Mouse (Mus musculus) thymus, adult 18-20 months (tissue): ENCODE results near the gene C5ar2.
"Not testable (repeated sequence)": the region's sequence is repeated elsewhere in the genome, so short reads cannot be mapped to it uniquely, and the experiment has no call there.

Experiments used
- DNase-seq, 2 experiments: peaks; one replicate each; pipeline ENCODE4 v3.0.0; 2022; ENCODE audit warnings: mixed read lengths in 2 of 2

Gene C5ar2

GRCm38 (mm10) chr7:16244067-16244466 is at the start of gene C5ar2:
C5ar2 (minus strand) TSS chr7:16244154.
- DNase-seq = no peak

DNA sequence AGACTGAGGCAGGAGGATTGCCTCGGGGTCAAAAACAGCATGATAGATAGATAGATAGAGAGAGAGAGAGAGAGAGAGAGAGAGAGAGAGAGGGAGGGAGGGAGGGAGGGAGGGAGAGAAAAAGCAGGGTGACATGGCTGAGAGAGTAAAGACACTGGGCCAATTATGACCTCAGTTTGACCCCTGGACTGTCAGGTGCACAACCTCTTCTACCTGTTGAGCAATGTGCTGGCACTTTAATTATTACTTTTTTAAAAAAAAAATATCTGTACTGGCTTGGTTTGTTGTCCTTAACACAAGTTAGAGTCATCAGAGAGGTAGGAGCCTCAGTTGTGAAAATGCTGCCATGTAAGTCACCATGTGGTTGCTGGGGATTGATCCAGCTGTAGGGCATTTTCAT is 43.8 kb upstream of the C5ar2 start:
- no peak for DNase-seq

DNA sequence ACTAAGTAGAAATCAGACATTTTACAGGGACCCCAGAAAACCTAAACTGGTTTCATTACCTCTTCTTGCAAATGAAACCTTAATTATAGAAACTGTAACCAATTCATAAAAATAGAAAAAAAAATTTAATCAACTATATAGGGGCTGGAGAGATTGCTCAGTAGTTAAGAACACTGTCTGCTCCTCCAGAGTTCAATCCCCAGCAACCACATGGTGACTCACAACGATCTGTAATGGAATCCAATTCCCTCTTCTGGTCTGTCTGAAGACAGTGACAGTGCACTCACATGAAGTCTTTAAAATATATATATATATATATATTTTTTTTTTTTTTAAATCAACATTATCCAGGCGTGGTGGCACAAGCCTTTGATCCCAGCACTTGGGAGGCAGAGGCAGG is 43.1 kb upstream of the C5ar2 start:
- DNase-seq = no peak

- DNase-seq = peak; percentile 97 to 98
These were observed 42.3 kb upstream of the C5ar2 start, which contains the start of gene Ccdc9 for GRCm38 (mm10) chr7:16286026-16286961. Ccdc9 (minus strand) TSS chr7:16286795.

DNA sequence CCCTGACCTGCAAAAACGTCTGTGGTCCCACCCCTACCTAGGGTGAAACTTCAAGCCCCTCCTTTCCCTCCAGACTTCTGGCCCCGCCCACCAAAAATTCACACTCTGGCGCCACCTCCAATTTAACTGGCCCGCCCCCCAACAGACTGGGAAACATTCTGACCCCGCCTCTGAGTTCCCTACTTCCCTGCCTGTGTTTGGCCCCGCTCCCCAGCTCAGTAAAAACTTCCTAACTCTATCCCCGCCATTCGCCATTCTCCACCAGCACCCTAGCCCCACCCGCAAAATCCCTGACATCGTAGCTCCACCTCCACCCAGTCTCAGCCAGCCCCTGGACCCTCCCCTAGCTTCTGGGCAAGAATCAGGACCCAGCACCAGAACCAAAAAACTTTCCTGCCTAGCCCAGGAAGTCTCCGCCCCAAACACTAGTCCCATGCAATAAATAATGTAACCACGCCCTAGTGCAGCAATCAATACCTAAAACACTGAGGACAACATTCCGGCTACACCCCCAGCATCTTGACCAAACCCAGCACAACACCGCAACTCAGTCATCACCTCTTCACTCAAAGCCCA is 41.6 kb upstream of the C5ar2 start:
- peak; percentile 38 to 60 for DNase-seq

DNA sequence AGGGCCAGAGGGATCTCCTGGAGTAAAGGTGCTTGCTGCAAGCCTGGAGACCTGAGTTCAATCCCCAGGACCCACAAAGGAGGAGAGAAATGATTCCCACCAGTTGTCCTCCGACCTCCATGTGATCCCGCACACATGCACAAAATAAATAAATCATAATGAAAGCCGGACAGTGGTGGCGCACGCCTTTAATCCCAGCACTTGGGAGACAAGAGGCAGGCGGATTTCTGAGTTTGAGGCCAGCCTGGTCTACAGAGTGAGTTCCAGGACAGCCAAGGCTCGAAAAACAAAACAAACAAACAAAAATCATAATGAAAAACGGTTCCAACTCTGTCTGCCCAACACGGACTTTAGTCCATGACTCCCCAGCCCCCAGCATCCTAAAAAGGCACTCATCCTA is 41.0 kb upstream of the C5ar2 start:
- DNase-seq = no peak

- no peak for DNase-seq
These were observed 40.0 kb upstream of the C5ar2 start for GRCm38 (mm10) chr7:16284001-16284400.

GRCm38 (mm10) chr7:16282334-16282733 is 38.4 kb upstream of the C5ar2 start:
- DNase-seq = no peak

- no peak for DNase-seq
These were observed 36.8 kb upstream of the C5ar2 start for GRCm38 (mm10) chr7:16280721-16281120.

DNA sequence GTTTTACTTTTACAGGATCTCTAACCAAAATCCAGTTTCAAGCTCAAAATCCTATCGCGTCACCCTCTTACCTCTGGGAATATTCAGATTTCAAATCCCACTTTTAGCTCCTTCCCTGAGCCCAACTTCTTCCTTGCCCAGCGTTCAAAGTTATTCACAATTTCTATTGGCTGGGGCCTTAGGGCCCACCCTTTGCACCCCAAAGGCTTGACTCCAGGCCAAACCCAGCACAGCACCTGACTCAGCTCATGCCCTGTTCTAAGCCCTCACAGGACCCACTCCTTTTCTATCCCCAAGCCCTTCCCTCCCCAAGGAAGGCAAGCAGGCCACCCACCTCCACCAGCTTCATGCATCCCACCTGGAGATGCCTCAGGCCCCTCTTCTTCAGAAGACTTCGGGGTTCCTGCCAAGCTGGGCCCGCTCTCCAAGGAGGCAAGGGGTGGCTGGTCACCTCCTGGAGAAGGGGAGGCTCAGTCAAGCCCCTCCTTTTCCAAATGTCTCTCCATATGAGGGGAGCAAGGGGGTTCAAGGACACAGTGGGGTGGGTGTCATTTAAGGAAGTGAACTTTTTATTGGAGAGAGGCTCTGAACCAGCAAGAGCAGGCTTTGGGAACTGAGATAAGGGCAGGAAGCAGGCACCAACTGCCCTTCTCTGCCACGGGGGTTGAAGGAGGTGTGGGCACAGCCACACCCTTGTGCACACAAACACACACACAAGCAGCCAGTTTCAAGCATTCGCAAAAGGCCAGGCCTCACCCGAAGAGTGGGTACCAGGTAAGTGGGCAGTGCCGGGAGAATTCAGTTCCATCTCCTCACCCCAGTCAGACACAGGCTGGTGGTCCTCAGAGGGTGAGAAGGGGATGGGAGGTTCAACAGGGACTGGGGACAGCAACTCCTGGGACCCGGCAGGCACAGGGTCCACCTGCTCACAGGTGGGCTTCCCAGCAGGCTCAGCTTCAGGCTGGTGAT is 31.3 kb upstream of the C5ar2 start:
- DNase-seq = no peak

GRCm38 (mm10) chr7:16273766-16274140 is 29.8 kb upstream of the C5ar2 start:
- DNase-seq = peak; percentile 74 to 81

DNA sequence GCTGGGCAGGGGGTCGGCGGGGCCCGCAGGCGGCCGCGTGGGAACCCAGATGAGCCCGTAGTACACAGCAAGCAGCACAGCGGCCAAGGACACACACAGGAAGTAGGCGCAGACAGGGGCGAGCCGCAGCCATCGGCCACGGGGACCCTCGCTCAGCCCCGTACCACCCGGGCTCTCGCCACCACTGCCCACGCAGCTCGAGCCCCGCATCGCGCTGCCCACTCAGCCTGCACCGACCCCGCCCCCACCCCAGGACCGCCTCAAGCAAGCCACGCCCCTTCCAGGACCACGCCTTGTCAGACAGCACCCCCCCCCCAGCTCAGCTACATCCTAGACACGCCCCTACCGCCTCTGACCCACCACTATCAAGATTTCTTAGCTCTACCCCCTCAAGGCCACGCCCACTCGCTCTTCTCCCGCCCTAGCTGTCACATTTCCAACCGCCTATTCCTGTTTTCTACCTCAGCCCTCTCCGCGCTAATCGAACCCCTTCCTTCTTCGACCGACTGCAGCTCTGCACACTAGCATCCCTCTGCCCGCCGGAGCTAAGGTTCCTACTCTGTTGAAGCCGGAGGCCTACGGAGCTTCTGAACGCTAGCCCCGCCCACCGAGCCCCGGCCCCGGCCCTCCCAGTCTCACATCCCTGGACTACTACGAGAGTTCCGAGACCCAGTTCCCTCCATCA is 29.3 kb upstream of the C5ar2 start, which contains the start of gene Inafm1:
TSS of gene Inafm1 (minus strand) at position 537 of the 685 bp plus-strand sequence.
- peak; percentile 75 to 86 for DNase-seq

- peak; percentile 41 to 51 for DNase-seq
These were observed 28.7 kb upstream of the C5ar2 start for GRCm38 (mm10) chr7:16272681-16273080.

GRCm38 (mm10) chr7:16271139-16271538 is 27.2 kb upstream of the C5ar2 start:
- no peak for DNase-seq

- not testable (repeated sequence) for DNase-seq
These were observed 22.6 kb upstream of the C5ar2 start for GRCm38 (mm10) chr7:16266593-16266992.

GRCm38 (mm10) chr7:16265856-16266255 is 21.9 kb upstream of the C5ar2 start:
- no peak for DNase-seq

- DNase-seq = no peak
These were observed 19.9 kb upstream of the C5ar2 start for GRCm38 (mm10) chr7:16263843-16264242.

GRCm38 (mm10) chr7:16263015-16263787 is 19.2 kb upstream of the C5ar2 start:
- DNase-seq = peak in 1 of 2 experiments; percentile 49

DNA sequence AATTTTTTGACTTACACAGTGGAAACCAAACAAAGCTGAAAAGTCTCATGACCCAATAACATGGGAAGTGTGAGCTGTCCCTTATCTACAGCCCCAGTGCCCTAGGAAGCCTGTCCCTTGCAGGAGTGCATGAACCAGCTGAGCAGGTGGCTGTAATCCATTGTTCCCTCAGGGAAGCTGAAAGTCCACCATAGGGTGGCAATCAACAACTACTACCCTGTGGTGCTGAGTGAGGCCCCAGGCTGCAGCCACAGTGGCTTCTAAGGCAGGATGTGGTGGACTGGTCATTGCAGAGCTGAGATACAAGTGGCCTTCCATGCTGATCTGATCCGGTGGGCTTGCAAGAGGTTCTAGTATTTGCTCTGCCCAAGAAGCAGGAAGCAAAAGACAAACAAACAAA is 17.1 kb upstream of the C5ar2 start:
- no peak for DNase-seq

GRCm38 (mm10) chr7:16259110-16259590 is 15.2 kb upstream of the C5ar2 start, which contains the start of gene C5ar1:
C5ar1 (minus strand) TSS chr7:16259540.
- DNase-seq = no peak

DNA sequence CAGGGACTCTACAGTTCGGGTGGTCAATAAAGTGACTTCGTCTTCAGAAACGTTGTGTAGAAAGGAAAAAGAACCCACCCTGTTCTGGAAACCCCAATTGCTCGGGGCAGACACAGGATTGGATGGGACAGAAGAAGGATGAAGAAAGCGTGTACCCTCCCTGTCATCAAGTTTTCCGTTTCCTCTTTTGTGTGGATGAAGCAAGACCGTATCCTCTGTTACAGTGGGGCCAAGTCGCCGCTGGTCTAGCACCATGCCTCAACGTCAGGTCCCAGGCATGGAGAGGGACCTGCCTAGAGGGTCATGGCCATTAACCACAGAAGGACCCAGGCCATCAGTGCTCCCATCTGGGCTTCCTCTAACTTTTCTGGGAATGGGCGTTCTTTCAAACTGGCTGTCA is 13.9 kb upstream of the C5ar2 start:
- no peak for DNase-seq
